Mouse (Mus musculus): ENCODE results near the gene Bace2.

GRCm38 (mm10) chr16:97431328-97431727 lies 74.8 kb downstream of the Bace2 start:
- TF ChIP-seq EP300 (IDR thresholded peaks at IDR 0.05; ENCODE audit: insufficient read depth, low read depth, low read length) = no peak
- TF ChIP-seq CTCF (IDR thresholded peaks at IDR 0.05) = no peak

Data from heart, adult 2 months (tissue).